Mouse (Mus musculus) lung, adult 2 months (tissue): ENCODE measurements at regions not wholly inside any gene's neighbourhood (a gene's known extent, or its start where the extent isn't known, plus 50 kb on each side); places are given as distances from the start of the nearest gene placed in this dataset.

ENCODE experiments used
- CTCF ChIP-seq: fragments of 200-500 bp; IDR thresholded peaks from 2 replicates; pipeline ENCODE4 v1.5.1; 2011; ENCODE audit warnings: mild to moderate bottlenecking, low read length, control low read depth; ENCODE audit not compliant: insufficient read depth
- POLR2A ChIP-seq: fragments of 200-500 bp; IDR thresholded peaks from 2 replicates; pipeline ENCODE4 v1.6.1; 2011; ENCODE audit warnings: low read depth, mild to moderate bottlenecking, control low read depth, low read length, borderline replicate concordance; ENCODE audit errors: extremely low read depth

- TF ChIP-seq CTCF (no peak), POLR2A (no peak)
These were observed 509.4 kb upstream of the Gm26657 start for GRCm38 (mm10) chr4:56230451-56230850.
